Mouse (Mus musculus) heart, adult 11 months (tissue): Measurements from ENCODE around the gene Eif2b3.

Experiments
- DNase-seq: peaks from one replicate; pipeline ENCODE4 v3.0.0; 2022

The Eif2b3 gene

DNA sequence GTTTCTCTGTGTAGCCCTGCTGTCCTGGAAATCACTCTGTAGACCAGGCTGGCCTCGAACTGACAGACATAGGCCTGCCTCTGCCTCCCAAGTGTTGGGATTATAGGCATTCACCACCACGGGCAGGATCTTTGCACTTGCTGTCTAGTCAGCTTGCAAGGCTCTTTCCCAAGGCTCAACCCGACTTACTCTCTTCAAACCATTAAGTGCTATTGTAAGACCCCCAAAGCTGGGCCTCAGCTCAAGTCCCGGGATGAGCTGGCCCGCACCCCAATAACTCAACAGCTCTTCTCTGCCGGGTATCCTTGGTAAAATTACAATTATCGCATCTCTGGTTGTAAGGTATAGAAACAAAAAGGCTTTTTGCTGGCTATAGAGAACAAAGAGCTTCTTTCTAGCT is 875 bp upstream of the Eif2b3 start:
- peak; percentile 87 for DNase-seq

DNA sequence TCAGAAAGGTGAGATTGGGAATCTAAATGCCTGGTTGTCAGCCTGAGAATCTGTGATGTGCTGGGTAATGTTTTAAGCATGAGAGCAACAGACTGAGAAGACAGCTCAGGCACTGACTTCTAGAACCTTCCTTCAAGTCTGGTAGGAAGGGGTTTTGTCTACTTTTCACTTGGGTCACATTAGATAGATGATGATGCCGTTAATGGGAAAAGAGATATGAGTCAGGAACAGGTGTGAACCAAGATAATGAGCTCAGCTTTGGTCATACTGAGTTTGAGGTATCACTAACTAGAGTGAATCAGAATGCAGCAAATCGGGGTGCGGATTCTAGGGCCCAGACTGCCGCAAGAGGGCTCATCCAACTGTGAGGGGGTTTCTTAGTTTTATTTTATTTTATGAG is 4.3 kb downstream of the Eif2b3 start:
- no peak for DNase-seq

DNA sequence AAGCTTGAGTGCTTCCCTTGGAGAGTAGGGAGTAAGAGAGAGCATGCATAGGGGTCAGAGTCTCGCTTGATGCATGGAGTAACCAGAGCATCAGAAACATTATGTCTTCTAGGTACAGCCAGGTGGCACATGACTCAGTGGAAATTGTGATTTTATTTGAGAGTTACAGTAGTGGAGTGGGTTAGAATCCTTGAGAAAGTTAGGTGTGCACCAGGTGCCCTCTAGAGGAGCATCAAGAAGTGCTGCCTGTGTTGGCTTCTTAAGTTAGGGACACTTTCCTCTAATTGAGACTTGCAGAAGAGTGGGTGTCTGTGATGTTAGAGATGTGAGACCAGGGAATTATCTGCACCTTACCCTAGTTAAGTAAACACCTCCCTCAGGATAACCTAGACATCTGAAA is 11.9 kb downstream of the Eif2b3 start:
- DNase-seq = no peak

DNA sequence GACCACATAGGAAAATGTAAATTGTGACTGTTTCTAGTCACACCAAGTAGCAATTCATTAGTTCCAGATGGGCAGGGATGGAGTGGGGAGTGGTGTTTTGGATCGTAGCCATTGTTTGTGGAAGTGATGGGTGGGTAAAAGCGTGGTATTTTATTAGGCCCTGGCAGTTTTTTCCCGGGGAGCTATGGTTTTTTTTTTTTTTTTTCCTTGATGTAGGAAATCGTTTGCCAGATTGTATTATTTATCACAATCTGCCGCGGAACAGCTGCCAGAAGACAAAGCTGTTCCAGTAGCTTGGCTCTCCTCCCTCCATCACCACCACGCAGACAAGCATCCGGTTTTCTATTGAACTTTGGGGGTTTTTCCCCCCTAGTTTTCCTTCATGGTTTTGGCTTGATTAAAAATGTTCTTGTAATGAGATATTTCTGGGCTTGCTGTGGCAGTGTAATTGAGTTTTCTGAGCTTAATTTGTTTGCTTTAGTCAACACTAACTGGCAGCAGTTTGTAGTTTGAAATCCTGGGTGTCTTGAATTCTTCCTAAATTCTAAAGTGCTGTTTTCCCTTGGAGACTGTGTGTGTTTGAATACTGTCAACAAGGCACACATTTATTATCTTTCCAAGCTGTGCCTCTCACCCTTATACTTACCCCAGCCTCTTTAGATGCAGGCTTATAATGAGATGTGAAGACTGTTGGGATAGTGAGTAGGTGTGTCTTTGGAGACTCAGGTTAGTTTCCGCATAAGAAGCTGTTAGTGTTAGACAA is 20.9 kb downstream of the Eif2b3 start:
- DNase-seq = peak; percentile 93

DNA sequence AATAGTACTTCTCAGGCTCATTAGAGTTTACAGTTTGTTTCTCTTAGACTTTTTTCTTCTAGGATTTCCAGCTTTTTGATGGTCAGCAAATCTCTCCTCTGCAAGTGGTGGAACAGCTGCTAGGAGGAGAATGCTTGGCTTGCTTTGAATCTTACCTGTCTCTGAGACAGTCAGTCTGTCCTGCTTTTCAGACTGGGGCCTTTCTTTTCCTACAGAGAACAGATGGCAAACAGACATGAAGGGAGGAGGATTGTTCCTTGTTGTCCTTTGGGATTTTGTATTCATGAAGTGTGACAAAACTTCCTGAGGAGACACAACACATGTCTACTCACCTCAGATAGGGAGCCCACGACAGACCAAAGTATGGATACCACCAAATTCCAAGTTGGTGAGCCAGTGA is 21.6 kb downstream of the Eif2b3 start:
- peak; percentile 68 for DNase-seq

DNA sequence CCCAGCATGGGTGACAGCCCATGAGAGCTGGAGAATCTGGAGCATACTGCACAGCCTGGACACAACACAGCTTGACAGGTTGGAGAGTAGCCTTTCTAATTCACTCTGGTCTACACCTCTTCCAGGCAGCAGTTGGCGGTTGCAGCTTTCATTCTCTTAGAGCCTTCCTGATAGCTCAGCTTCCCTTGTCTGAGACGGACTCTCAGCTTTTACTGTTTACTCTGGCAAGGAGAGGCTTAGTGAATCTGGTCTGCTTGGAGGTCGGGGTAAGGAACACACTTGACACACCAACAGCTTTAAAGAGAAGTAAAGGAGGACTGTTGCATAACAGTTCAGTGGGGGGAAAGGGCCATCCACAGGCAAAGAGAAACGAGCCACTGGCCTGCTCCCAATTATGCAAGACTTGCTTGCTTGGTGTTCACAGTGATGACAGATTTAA is 22.1 kb downstream of the Eif2b3 start:
- peak; percentile 99 for DNase-seq

DNA sequence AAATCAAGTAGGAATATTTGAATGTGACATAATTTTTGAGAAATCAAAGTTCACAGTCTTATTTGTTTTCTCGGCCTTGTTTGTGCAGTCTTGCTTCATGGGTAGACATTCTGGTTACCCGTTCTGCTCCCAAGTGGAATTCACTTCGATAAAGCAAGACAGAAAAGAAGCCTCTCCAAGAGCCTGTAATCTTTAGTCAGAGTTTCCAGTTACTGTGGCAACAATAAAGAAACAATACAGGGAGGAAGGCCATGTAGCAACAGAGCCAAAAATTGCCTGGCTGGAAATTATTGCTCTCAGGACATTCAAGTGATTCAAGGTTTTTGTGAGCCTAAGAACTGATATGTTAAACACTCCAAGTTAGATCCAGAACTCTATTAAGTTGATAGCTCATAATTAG is 29.6 kb downstream of the Eif2b3 start:
- peak; percentile 94 for DNase-seq

DNA sequence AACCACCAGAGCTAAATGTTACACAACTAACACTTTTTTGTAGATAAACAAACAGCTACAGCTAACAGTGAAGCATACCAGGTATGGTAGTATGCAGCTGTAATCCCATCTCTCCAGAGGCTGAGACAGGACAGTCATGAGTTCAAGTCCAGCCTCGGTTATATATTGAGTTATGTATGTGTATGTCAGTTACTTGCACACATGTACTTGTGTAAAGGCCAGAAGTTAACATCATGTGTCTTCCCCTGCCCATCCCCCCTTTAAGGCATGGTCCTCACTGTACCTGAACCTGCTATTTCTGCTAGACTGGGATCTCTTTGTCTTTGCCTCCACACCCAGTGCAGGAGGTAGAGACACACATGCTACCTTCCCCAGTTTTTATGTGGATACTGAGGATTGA is 30.3 kb downstream of the Eif2b3 start:
- peak; percentile 87 for DNase-seq

DNA sequence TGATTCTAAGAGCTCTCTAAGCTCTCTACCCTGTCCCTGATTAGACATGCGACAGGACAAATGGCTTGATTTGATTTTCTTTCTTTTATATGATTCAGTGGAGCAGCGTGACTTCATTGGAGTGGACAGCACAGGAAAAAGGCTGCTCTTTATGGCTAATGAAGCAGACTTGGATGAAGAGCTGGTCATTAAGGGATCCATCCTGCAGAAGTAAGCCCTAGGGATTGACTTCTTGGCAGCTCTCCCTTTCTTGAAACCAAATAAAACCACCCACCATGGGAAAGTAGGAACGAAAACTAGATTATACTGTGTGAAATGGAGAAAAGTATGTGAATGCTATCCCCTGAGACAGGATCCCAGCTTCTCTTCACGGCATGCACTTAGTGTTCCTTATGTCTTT is 33.4 kb downstream of the Eif2b3 start:
- DNase-seq = peak; percentile 96

DNA sequence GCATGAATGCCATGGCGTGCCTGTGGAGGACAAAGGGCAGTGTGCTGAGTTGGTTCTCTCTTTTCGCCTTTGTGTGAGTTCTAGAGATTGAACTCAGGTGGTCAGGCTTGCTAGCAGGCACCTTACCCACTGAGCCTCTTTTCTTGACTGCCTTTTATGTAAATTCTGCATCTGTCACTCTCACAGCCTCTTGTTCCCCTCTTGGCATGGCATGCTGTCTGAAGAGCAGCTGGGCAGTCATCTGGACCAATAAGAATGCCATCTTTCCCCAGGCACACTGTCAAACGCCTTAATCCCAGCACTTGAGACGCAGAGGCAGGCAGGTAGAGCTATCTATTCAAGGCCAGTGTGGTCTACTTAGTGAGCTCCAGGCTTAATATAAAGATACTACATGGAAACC is 34.8 kb downstream of the Eif2b3 start:
- DNase-seq = no peak

DNA sequence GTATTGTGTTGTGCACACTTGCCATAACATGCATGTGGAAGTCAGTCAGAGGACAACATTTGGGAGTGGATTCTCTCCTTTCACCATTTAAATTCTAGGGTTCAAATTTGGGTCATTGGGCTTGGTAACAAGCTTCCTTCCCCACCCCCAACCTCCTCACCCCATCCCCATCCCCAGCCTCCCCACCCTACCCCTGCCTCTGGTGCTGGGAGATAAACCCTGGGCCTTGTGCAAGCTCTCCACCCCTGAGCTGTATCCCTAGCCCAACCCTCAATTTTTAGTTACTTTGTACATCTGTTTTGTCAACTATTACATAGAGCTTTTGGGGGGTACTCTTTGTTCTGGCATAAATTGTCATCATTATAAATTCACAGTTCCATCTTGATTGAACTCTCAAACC is 36.9 kb downstream of the Eif2b3 start:
- no peak for DNase-seq

DNA sequence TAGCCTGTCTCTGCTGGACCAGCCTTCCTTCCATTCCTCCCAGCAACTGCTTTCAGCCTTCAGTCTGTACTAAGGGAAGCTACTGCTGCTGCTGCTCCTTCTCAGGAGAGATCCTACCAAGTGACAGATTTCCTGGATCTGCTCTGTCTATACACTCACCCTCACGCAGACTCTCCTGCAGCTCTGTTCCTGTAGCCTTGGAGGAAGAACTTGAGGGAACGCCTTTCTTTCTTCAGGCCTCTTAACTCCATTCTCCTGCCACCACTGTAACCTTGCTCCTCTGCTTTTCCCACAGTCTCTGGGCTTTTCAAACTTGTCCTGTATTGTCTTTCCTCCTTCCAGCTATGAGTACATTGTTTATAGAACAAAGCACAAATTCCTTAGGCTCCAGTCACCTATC is 37.3 kb downstream of the Eif2b3 start:
- DNase-seq = no peak

DNA sequence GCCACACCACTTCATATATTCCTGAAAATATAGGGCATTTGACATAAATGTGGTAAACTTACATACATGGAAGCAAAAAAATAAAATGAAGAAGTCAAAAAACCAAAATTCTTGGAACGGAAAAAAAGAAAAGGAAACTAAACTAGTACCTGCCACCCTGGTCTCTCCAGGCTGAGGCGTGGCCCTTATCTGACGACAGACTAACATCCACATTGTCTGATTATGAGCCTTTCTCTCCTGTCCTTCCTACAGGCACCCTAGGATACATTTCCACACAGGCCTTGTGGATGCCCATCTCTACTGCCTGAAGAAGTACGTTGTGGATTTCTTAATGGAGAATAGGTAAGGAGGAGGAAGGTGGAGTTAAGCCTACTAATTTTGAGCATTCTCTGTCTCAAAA is 39.3 kb downstream of the Eif2b3 start:
- DNase-seq = no peak

DNA sequence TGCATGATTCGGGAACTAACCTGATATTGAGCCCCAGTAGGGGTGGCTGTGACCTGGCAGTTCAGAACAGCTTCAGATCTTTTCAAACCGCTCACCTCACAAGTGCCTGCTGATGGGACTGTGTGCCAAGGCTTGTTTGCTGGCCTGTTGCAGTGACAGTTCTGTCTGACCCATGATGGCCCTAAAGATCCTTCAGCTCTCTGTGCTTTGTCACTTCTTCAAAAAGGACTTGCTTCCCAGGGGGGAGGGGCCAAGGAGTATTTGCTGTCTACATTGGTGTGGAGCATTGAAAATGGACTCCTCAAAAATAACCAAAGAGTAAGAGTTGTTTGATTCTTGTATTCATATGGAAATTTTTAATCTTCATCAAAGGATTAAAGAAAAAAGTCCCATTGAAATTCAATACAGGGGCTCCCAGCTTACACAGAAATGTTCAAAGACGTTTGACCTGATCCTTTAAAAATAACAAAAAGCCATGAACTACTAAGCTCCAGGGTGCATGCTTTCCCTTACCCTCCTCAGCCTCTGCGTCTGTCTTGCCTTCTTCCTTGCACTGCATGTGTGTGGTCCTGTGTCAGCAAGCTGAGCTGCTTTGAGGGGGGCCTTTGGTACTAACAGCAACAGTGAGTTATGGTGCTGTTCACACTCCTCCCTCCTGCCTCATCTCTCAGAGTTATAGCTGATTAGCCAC is 43.6 kb downstream of the Eif2b3 start:
- no peak for DNase-seq

DNA sequence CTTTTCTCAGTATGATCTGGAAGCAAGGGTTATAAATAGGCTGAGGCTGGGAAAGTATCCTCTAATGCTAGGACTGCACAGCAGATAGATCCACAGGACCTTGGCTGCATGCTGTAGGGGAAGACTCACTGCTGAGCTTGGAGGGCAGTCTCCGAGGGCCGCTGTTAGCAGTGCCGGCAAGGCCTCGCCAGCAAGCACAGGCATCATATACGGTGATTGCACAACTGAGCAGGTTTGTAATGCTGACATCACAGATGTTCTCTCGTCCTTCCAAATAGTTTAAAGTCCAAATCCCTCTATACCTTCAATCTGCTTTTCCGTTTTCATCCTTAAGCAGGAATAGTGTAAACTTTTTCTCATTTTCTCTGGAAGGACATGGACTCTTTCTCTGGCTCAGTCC is 48.8 kb downstream of the Eif2b3 start:
- DNase-seq = no peak

DNA sequence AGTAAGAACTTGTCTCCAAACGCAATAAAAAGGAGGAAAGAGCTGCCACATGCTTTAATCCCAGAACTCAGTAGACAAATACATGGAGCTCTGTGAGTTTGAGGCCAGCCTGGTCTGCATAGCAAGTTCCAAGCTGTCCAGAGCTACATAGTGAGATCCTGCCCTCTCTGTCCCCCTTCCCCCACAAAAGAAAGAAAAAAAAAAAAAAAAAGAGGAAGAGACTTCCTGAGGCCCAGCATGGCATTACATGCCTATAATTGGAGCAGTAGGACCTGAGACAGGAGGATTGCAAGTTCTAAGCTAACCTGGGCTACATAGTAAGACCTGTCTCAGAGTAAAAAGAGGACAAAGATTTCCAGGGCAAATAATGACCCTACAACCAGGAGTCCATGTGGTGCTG is 50.4 kb downstream of the Eif2b3 start:
- DNase-seq = no peak

DNA sequence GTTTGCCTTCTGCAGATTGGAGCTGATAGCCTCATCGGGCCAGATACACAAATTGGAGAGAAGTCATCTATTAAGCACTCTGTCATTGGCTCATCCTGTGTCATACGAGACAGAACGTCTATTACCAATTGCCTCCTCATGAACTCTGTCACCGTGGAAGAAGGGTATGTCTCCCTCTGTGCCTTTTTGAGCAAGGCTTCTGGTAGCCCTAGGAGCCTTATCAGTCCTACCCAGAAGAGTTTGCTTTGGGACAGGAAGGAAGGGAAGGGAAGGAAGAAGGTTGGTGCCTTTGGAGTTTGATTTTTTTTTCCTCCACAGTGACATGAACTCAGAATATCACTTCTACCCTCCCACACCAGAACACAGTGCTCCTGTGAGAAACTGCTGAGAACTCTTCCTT is 51.4 kb downstream of the Eif2b3 start:
- no peak for DNase-seq

DNA sequence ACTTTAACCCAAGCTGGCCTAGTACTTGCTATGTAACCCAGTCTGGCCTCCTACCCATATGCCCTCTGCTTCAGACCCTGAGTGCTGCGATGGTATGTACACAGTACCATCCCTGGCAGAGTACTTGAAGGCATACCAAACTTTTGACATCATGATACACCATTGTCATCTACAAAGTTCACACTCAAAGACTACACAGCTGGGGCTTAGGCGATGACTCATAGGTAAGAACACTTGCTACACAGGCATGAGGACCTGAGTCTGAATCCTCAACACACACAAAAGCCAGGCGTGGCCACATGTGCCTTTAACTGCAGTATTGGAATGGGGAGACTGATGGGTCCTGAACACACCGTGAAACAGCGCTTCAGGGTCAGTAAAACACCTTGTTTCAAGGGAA is 52.0 kb downstream of the Eif2b3 start:
- no peak for DNase-seq

DNA sequence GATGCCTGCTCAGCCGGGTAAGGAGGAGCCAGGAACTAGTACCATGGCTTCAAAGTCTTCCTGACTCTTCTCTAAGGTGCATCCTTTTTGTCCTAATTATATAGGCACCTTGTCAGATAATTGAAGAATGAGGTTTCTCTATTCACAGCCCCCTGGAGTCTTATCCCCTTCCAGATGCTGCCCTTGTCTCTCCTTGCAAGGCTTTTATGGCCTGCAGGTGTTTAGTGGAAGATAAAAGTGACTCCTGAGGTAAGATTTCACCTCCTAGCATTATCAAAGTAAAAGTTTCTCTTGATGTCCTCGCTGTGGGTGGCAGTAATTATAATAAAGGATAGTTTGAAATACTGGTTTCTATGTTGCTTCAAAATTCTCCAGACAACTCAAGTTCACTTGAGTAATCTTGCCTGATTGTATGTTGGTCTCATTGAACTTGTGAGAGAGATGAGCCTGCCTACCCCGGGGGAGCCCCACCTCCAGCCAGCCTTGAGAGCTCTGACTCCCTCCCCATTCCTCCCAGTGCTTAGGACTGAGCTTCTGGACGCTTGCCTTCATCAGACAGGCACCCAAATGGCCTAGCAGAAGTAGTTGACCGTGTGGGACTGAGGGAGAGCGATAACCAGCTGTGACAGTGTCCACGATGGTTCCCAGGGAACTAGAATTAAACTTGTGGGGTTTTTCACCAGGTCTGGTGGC is 68.9 kb downstream of the Eif2b3 start:
- DNase-seq = no peak

DNA sequence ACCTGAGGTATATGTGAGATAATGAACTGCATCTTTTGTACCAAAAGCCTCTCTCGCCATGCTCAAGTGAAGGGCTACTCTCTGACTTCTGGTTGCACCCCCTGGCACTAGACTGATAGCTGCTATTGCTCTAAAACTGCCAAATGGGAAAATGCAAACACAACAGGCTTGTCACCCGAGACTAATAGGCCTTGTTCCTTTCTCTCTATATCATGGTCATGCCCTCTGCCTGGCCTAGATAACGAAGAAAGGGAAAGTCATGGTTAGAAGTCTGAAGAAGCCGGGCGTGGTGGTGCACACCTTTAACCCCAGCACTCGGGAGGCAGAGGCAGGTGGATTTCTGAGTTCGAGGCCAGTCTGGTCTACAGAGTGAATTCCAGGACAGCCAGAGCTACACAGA is 71.4 kb downstream of the Eif2b3 start:
- no peak for DNase-seq

DNA sequence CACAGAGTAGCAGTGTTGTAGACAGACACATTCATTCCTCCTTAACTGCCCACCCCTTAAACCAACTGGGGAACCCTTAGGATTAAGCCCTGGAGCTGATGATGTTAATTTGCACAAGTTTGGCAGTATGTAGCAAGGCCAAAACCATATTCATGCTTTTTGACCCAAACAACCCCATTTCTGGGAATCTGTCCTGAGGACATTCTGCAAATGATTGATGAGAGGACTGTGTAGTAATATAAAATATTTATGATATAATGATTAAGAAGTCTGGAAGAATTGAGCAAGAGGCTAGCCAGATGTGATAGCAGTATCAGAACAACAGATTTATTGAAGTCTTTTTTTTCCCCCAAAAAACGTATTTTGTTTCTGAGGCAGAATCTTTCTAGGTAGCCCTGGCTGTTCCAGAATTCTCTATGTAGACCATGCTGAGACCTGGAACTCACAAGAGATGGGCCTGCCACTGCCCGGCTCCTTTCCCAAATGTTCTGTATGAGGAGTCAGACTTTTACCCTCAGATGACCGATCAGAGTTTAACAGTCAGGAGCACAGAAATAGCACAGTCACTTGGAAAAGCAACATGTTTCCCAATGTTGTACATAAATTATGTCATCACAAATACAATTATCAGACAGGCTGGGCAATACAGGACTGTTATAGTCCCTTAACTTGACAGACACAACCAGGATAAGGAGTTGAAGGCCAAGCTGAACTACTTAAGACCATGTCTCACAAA is 75.6 kb downstream of the Eif2b3 start:
- no peak for DNase-seq

DNA sequence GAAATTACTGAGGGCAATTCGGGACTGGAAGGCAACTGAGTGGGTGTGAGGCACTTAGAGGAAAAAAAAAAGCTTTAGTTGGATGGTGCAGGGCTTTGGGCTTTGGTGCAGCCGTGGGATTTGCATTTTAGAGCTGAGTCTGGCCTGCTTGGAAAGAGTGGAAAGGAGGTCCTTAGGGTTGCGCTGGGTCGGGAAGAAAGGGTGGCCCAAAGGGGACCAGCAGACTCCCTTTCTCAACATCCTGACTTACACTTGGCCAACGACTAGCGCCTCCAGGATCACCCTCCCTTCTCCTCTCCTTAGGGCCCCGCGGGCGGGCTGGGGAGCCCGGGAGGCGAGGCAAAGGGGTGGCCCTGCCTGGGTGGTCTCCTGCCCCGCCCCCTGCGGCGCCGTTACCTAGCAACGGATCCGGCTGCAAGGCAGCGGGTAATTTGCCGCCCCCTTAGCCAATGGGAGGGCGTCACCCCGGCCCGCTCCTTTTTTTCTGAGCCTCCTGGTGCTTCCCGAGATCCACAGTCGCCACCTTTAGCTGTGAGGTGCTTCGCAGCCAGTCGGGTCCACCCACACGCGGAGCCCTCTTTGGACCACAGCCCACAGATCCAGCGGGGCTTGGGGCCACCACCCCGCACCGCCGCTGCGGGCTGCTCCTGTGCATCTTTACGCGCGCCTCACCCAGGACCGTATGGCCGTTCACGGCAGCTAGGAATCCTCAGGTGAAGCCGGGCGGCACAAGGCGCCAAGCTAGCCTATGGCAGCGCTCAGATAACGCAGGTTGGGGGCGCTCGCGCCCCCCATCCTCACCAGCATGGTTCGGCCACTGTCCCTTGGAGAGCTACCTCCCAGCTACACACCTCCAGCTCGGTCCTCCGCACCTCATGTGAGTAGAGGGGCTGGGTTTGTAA is 76.6 kb downstream of the Eif2b3 start, which contains the start of gene Ptch2:
Gene Ptch2, plus strand, starts transcription at position 525 of the 902 bp plus-strand sequence.
- DNase-seq = peak; percentile 98
